Mouse (Mus musculus) ovary, postnatal 10 days (tissue): ENCODE measurements around the gene Klhdc3.

Source experiments
- DNase-seq: peaks from one replicate; pipeline ENCODE4 v3.0.0; 2022; ENCODE audit warnings: low spot score

Gene Klhdc3

GRCm38 (mm10) chr17:46680760-46681373, at the start of gene Klhdc3:
Gene Klhdc3 (minus strand): TSS chr17:46680914.
- peak; percentile 77 for DNase-seq

GRCm38 (mm10) chr17:46728904-46729318, 48.2 kb upstream of the Klhdc3 start, which contains the start of gene Gnmt:
Gene Gnmt (minus strand): TSS chr17:46729168.
- DNase-seq: no peak

DNA sequence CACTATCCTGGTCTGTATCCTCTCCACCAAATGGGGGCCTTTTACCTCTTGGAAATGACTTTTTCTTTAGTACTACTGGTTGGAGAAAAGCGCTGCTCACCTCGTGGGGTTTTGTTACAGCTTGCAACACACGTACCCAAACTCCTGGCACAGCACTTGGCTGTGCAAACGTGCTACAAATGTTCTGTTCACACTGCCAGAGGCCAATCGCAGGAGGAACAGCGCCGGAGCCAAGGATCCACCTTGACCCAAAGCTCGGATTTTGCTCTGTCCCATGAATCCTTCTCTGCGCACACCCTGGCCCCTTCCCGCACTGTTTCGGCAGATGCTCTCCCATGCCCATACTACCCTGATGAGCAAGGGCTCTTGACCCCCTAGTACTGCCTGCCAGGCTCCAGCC, 47.8 kb upstream of the Klhdc3 start:
- no peak for DNase-seq

- DNase-seq: no peak
Observed at GRCm38 (mm10) chr17:46728021-46728420, 47.3 kb upstream of the Klhdc3 start.

- no peak for DNase-seq
Observed at GRCm38 (mm10) chr17:46727271-46727670, 46.6 kb upstream of the Klhdc3 start.

DNA sequence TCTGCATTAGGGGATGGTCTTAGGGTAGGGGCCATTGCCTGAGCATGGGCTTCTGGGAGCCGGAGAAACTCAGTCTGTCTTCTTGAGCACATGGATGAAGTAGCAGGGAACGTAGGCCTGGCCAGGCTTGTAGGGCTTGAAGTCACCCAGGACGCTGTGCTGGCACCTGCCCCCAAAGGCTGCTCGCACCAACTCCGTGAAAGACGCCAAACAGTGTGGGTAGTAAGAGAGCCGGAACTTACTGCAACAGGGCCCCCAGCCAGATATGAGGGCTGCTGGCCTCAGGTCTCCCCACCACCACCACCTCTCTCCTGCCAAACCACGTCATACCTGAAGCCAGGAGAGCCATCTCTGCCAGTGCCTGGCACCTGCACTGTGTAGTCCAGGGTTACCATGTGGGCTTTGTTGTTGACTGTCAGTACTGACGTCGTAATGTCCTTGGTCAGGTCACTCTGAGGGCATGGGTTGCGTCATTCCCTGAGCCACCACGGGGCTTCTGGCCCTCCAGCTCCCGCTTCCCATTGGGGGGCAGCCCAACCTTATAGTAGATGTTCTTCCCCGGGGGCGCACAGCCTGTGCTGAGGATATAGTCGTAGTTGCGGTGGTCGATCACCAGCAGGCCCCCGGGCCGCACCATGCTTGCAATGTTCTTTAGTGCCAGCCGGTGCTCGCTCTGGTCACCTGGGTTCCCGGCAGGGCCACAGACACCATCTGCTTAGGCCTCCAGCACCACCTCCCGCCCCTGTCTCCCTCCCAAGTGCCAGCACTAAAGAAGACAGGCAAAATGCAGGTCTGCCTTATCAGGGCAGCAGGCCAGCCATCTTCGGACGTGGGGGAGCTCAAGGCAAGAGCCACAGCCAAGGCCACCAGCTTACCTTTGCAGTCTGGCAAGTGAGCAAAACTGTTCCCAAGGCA, 45.3 kb upstream of the Klhdc3 start:
- no peak for DNase-seq

DNA sequence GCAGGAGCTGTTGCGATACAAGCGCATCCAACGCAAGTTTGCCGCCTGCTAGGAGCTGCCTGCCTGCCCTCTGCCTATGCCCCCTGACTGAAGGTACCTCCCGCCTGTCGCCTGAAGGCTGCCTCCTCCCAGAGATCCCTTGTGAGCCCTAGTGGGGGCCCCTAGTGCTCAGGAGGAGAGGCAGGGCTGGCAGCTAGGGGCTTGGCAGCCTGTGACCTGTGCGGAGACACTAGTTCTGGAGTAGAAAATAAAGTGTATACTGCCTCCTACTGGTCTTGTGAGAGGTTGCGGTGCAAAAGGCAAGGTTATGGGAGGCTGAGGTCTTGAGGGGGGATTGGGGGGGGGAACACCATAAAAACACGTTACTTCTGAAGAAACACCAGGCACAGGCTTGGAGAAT, 44.6 kb upstream of the Klhdc3 start:
- no peak for DNase-seq

- no peak for DNase-seq
Observed at GRCm38 (mm10) chr17:46724477-46725084, 43.9 kb upstream of the Klhdc3 start.

- no peak for DNase-seq
Observed at GRCm38 (mm10) chr17:46721077-46721476, 40.4 kb upstream of the Klhdc3 start.

DNA sequence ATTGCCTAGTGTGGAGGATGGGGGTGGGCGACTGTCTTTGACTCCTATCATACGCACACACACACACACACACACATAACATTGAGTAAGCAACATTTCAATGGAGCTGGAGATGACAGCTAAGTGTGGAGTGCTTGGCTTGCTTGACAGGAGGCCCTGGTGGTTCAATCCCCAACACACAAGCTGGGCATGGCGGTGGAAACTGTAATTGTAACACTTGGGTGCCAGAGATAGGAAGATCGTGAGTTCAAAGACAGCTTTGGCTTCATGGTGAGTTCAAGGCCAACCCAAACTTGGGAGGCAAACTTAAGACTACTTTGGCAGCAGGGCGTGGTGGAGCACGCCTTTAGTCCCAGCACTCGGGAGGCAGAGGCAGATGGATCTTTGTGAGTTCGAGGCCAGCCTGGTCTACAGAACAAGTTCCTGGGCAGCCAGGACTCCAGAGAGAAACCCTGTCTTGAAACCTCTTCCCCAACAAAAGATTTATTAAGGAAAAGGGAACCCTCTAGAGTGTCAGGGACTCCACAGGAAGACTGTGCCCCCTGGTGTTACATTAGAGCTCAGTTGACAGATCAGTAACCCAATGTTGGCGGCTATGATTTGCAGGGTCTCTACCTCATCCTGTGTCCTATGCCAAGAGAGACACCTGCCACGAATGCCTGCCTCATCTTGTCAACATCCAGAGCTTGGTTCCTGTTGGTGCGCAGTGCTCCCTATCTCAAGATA, 34.2 kb upstream of the Klhdc3 start:
- no peak for DNase-seq

DNA sequence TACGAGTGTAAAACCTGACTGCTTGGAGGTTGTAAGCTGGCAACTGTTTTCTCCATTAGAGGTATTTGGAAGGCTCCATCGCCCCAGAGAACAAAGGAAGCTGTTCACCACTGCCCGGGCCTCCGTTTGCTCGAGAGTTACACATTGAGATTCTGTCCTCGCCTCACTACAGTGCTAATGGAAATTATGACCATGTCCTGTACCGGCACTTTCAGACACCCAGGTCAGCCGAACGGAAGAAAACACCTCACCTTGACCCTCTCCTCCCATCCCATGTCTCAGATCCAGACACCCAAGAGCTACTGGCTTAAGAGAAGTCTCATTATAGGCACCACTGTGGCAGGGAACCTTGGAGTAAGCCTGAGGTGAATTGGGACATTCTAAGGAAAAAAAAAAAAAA, 33.1 kb upstream of the Klhdc3 start:
- DNase-seq: no peak

DNA sequence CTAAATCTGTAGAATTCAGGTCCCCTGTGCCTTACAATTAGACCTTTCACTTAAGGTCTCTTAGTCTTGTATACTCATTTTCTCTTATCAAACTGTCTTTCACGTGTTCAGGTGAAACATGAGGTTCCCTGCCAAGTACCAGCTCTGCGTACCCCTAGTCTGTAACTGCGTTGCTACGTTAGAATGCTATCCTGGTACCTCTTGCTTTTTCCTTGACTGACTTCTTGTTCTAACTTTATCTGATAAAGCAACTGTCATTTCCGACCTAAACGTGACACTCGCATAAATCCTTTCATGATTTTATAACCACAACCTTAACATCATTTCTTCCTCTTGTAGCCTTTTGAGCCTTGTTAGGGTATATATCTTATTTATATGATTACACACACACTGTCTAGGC, 31.7 kb upstream of the Klhdc3 start:
- no peak for DNase-seq

DNA sequence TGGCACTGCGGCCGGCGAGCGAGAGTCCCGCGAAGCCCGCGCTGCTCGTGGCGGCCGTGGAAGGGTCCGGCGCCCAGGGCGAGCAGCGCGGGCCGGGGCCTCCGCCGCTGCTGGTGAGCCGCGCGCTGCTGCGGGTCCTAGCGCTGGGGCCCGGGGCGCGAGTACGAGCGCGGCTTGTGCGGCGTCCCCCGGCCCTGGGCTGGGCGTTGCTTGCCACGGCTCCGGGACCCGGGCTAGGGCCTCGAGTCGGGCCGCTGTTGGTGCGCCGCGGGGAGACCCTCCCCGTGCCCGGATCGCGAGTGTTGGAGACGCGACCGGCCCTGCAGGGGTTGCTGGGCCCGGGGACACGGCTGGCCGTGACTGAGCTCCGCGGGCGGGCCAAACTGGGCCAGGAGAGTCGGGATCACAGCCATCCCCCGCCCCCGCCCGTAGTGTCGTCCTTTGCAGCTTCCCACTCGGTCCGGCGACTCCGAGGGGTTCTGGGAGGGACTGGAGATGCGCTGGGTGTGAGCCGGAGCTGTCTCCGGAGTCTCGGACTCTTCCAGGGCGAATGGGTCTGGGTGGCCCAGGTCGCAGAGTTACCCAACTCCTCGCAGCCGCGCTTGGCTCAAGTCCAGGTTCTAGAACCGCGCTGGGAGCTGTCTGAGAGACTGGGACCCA, 31.0 kb upstream of the Klhdc3 start:
- peak; percentile 24 for DNase-seq

- DNase-seq: peak; percentile 82
Observed at GRCm38 (mm10) chr17:46710959-46711597, 30.4 kb upstream of the Klhdc3 start, which contains the start of gene Pex6. Gene Pex6 (plus strand): TSS chr17:46711463.

- no peak for DNase-seq
Observed at GRCm38 (mm10) chr17:46706375-46707089, 25.8 kb upstream of the Klhdc3 start.

DNA sequence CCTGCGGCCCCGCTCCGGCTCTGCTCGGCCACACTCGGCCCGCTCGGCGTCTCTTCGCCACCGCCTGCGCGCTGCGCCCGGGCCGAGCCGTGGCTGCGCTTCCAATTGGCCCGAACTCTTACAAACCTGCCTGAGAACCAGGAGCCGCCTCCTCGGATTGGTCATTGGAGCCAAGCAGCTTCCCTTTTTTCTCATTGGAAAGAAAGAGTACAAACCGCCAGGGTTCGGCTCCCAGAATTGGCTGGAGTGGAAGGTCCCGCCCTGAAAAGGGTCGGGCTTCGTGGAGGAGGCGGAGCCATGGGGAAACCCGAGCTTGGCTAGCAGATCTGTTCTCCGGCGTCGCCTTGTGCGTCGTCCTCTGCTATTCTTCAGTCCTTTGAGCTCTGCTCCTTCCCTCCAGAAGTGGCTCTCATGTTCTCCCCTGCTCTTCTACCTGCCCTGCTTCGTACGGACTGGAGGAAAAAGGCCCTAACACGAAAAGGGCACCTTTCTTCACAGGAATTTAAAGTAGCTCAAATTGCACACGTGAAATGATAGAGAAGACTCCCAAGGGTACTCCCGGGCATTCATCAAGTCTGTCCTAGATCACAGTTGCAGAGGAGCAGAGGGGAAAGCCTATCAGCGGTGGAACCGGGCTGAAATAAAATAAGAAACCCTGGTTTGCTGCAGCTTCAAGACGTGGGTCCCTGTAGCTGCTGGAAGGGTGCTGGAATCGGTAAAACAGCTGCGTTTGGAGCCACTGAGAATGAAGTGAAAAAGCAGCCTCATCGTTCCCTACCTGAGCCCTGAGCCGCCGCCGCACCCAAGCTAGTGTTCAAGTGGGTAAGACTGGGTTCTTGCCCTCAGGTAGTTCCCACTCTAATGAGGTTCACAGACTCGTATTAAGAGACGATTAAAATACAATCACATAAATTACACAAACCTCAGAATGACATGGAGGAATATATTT, 24.4 kb upstream of the Klhdc3 start, which contains the start of gene Ppp2r5d:
Ppp2r5d (minus strand) TSS at position 225 of the 949 bp plus-strand sequence.
- peak; percentile 85 for DNase-seq

- no peak for DNase-seq
Observed at GRCm38 (mm10) chr17:46703971-46704886, 23.5 kb upstream of the Klhdc3 start.

GRCm38 (mm10) chr17:46702506-46702905, 21.8 kb upstream of the Klhdc3 start:
- no peak for DNase-seq
